Mouse (Mus musculus) liver, postnatal 0 days (tissue): ENCODE measurements at regions not wholly inside any gene's neighbourhood (a gene's known extent, or its start where the extent isn't known, plus 50 kb on each side); places are given as distances from the start of the nearest gene placed in this dataset.

Source experiments
- CTCF ChIP-seq: sonication (generic); IDR thresholded peaks from 2 replicates; pipeline ENCODE4 v1.5.1; 2016; ENCODE audit warnings: antibody characterized with exemption, low read depth
- EP300 ChIP-seq: IDR thresholded peaks from 2 replicates; pipeline ENCODE4 v1.6.1; 2016; ENCODE audit warnings: antibody characterized with exemption, low read depth, mild to moderate bottlenecking

DNA sequence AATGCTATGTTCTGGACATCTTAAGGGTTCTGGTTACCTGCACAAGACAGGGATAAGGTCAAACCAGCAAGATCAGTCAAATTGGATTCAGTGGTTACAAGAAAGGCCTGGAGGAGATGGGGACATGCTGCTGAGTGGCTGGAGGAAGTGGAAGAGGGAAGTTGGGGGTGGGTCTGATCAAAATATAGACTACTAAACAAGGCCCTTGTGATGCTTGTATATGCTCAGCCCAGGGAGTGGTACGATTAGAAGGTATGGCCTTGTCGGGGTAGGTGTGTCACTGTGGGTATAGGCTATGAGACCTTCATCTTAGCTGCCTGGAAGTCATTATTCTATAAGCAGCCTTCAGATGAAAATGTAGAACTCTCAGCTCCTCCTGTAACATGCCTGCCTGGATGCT lies 89.9 kb downstream of the Hhipl2 start:
- no peak for TF ChIP-seq CTCF
- no peak for TF ChIP-seq EP300
